In genomic region chr13:36174101-36174500, GRCm38 (mm10) we compare ENCODE assay signal across 17 mouse cellular contexts. TPM values are rescaled to one million over a fixed set of nuclear protein-coding genes. Genes with fewer than 3 reads are reported as not detected.
DNase-seq lines count a peak whose midpoint lies in the region.
"Had no signal": no experiment of that assay in that cellular context is flagged by ENCODE, and none has a peak within 500 bp of the region (broad histone marks: within the 10 kb centered on the region; RNA-seq: fewer than 3 reads in every experiment).

No protein-coding gene starts in this region.

- intact Hi-C loops in gastrocnemius, postnatal 36 days (cut with DNase I), result no loop called here

- peak; percentile 16 to 18 for DNase-seq in spleen, adult 18-20 months
- DNase-seq in spleen, adult 12 weeks (ENCODE audit: low spot score), result no peak
- DNase-seq in spleen, postnatal 36 days (ENCODE audit: low spot score in 2 of 2), result peak; percentile 64 to 73
- peak; percentile 43 for DNase-seq in thymus, postnatal 14 days
- peak; percentile 34 for DNase-seq in thymus, postnatal 4 days
- DNase-seq in retina, embryonic 14.5 days (ENCODE audit: low spot score), result no peak
- no peak for DNase-seq in gastrocnemius, postnatal 36 days
- DNase-seq: adrenal gland, adult 8-10 months; adrenal gland, postnatal 25 days; cerebellum, adult 18-20 months; cerebellum, adult 9-10 months; cerebellum, postnatal 14 days; gastrocnemius, adult 2 months; gastrocnemius, postnatal 14 days; heart, adult 18-20 months; heart, postnatal 10 days; heart, postnatal 36 days had no signal

RNA-seq across cellular contexts. Expression of gene Lyrm4, which starts 56.8 kb away (rescaled TPM):
- 1 to 10 TPM; 4.8 to 5.1 TPM for total RNA-seq in gastrocnemius, postnatal 36 days (2021)

RNA-seq across cellular contexts. Expression of gene Fars2, which starts 56.9 kb away (rescaled TPM):
- total RNA-seq in gastrocnemius, postnatal 36 days (2021), result 10 to 100 TPM; 33.3 to 41.8 TPM

Comparison
In these comparisons a context has a peak if more than half of its experiments do, and no peak if none do; other contexts are left out.
1. DNase-seq: peak in spleen, adult 18-20 months (2 of 2), spleen, postnatal 36 days (2 of 2), thymus, postnatal 14 days (single experiment) and thymus, postnatal 4 days (single experiment); none in spleen, adult 12 weeks (single experiment), retina, embryonic 14.5 days (single experiment) and gastrocnemius, postnatal 36 days (0 of 2).